Mouse (Mus musculus): ENCODE measurements around the gene Fos. TPM values are rescaled to one million over a fixed set of nuclear protein-coding genes. Genes with fewer than 3 reads are reported as not detected.

Fos gene
- polyA plus RNA-seq, 1 experiment, result 9.3 TPM

- no peaks in the 10 kb centered on the region; the same call in none of the 2 replicates for H3K4me1 ChIP-seq (ENCODE audit: control insufficient read depth, insufficient read depth, low read length)
Measured at GRCm38 (mm10) chr12:85472656-85473410, 857 bp upstream of the Fos start.

GRCm38 (mm10) chr12:85474298-85475231 is 875 bp downstream of the Fos start:
- peak overlapping the region; percentile 90 for H3K4me3 ChIP-seq (ENCODE audit: insufficient read depth, low read length)
- TF ChIP-seq CTCF (IDR thresholded peaks at IDR 0.05; ENCODE audit: borderline replicate concordance, insufficient read depth, low read length) (no peak), POLR2A (IDR thresholded peaks at IDR 0.05; ENCODE audit: low read depth, low read length) (peak; percentile 31; the same call in 1 of the 2 replicates)
- no peak overlapping the region for H3K27ac ChIP-seq (ENCODE audit: insufficient read depth, low read length)
- peaks cover 1% of the 10 kb centered on the region for H3K4me1 ChIP-seq (ENCODE audit: control insufficient read depth, insufficient read depth, low read length)

More at GRCm38 (mm10) chr12:85472656-85473410, 857 bp upstream of the Fos start:
- TF ChIP-seq POLR2A (IDR thresholded peaks at IDR 0.05; ENCODE audit: low read depth, low read length) (no peak), CTCF (IDR thresholded peaks at IDR 0.05; ENCODE audit: borderline replicate concordance, insufficient read depth, low read length) (no peak)
- H3K27ac ChIP-seq (ENCODE audit: insufficient read depth, low read length), result peak overlapping the region; percentile 34
- H3K4me3 ChIP-seq (ENCODE audit: insufficient read depth, low read length), result peak overlapping the region; percentile 41

GRCm38 (mm10) chr12:85475232-85475919 is 1.7 kb downstream of the Fos start:
- TF ChIP-seq POLR2A (IDR thresholded peaks at IDR 0.05; ENCODE audit: low read depth, low read length), result no peak
- no peak for TF ChIP-seq CTCF (IDR thresholded peaks at IDR 0.05; ENCODE audit: borderline replicate concordance, insufficient read depth, low read length)
- Histone ChIP-seq H3K27ac (ENCODE audit: insufficient read depth, low read length) (no peak overlapping the region), H3K4me1 (ENCODE audit: control insufficient read depth, insufficient read depth, low read length) (peaks cover 6% of the 10 kb centered on the region), H3K4me3 (ENCODE audit: insufficient read depth, low read length) (peak overlapping the region; percentile 90)

- H3K4me1 ChIP-seq (ENCODE audit: control insufficient read depth, insufficient read depth, low read length), result peaks cover 6% of the 10 kb centered on the region
- H3K27ac ChIP-seq (ENCODE audit: insufficient read depth, low read length), result no peak overlapping the region
- H3K4me3 ChIP-seq (ENCODE audit: insufficient read depth, low read length), result peak overlapping the region; percentile 90; the same call in 1 of the 2 replicates
- TF ChIP-seq CTCF (IDR thresholded peaks at IDR 0.05; ENCODE audit: borderline replicate concordance, insufficient read depth, low read length) (no peak), POLR2A (IDR thresholded peaks at IDR 0.05; ENCODE audit: low read depth, low read length) (no peak)
Measured at GRCm38 (mm10) chr12:85475920-85476828, 2.5 kb downstream of the Fos start.

- Histone ChIP-seq H3K4me1 (ENCODE audit: control insufficient read depth, insufficient read depth, low read length) (peaks cover 6% of the 10 kb centered on the region), H3K4me3 (ENCODE audit: insufficient read depth, low read length) (no peak overlapping the region), H3K27ac (ENCODE audit: insufficient read depth, low read length) (no peak overlapping the region)
- TF ChIP-seq CTCF (IDR thresholded peaks at IDR 0.05; ENCODE audit: borderline replicate concordance, insufficient read depth, low read length) (no peak), POLR2A (IDR thresholded peaks at IDR 0.05; ENCODE audit: low read depth, low read length) (no peak)
Measured at GRCm38 (mm10) chr12:85477219-85477618, 3.5 kb downstream of the Fos start.

GRCm38 (mm10) chr12:85477804-85478203 is 4.1 kb downstream of the Fos start:
- no peak overlapping the region for H3K27ac ChIP-seq (ENCODE audit: insufficient read depth, low read length)
- peaks cover 6% of the 10 kb centered on the region for H3K4me1 ChIP-seq (ENCODE audit: control insufficient read depth, insufficient read depth, low read length)
- TF ChIP-seq CTCF (IDR thresholded peaks at IDR 0.05; ENCODE audit: borderline replicate concordance, insufficient read depth, low read length) (no peak), POLR2A (IDR thresholded peaks at IDR 0.05; ENCODE audit: low read depth, low read length) (no peak)
- no peak overlapping the region for H3K4me3 ChIP-seq (ENCODE audit: insufficient read depth, low read length)

- no peak overlapping the region for H3K4me3 ChIP-seq (ENCODE audit: insufficient read depth, low read length)
- no peak for TF ChIP-seq CTCF (IDR thresholded peaks at IDR 0.05; ENCODE audit: borderline replicate concordance, insufficient read depth, low read length)
- peaks cover 6% of the 10 kb centered on the region for H3K4me1 ChIP-seq (ENCODE audit: control insufficient read depth, insufficient read depth, low read length)
- no peak overlapping the region for H3K27ac ChIP-seq (ENCODE audit: insufficient read depth, low read length)
Measured at GRCm38 (mm10) chr12:85478696-85479095, 5.0 kb downstream of the Fos start.

GRCm38 (mm10) chr12:85479190-85479589 is 5.5 kb downstream of the Fos start:
- H3K4me3 ChIP-seq (ENCODE audit: insufficient read depth, low read length), result no peak overlapping the region
- peaks cover 6% of the 10 kb centered on the region for H3K4me1 ChIP-seq (ENCODE audit: control insufficient read depth, insufficient read depth, low read length)
- H3K27ac ChIP-seq (ENCODE audit: insufficient read depth, low read length), result no peak overlapping the region
- TF ChIP-seq POLR2A (IDR thresholded peaks at IDR 0.05; ENCODE audit: low read depth, low read length) (no peak), CTCF (IDR thresholded peaks at IDR 0.05; ENCODE audit: borderline replicate concordance, insufficient read depth, low read length) (no peak)

All from embryonic fibroblast, embryonic 13.5 days (primary cell).